Mouse (Mus musculus) E14TG2a.4 (cell line): ENCODE measurements at regions not wholly inside any gene's neighbourhood (a gene's known extent, or its start where the extent isn't known, plus 50 kb on each side); places are given as distances from the start of the nearest gene placed in this dataset.

ENCODE experiments used
- CTCF ChIP-seq: conservative IDR thresholded peaks from 2 replicates; pipeline ENCODE4 v1.5.1; 2014; ENCODE audit warnings: low read length
- NANOG ChIP-seq: IDR thresholded peaks from 2 replicates; pipeline ENCODE4 v1.6.1; 2014; ENCODE audit warnings: borderline replicate concordance, low read length, mixed read lengths
- POU5F1 ChIP-seq: IDR thresholded peaks from 2 replicates; pipeline ENCODE4 v1.6.1; 2014; ENCODE audit warnings: low read length, borderline replicate concordance

DNA sequence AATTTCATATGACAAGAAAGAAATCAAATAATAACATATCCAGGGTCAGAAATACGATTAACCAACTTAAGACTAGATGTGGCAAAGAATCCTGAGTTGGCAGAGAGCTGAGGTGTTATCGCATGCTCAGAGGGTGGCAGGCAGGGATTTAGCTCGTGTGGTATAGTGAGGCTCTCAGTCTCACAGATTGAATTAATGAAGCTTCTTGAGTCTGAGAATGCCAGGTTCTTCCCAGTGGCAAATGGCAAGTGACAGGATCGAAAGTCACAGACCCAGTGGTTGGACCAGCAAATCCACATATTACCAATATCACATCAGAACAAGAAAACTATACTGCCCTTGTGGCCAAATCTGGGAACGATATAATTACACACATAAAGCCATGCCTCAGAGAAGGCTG lies 101.3 kb upstream of the Peli2 start:
- TF ChIP-seq CTCF (no peak), NANOG (no peak), POU5F1 (no peak)
